Comparison of ENCODE assay signal across 8 mouse cellular contexts in the genomic region with DNA sequence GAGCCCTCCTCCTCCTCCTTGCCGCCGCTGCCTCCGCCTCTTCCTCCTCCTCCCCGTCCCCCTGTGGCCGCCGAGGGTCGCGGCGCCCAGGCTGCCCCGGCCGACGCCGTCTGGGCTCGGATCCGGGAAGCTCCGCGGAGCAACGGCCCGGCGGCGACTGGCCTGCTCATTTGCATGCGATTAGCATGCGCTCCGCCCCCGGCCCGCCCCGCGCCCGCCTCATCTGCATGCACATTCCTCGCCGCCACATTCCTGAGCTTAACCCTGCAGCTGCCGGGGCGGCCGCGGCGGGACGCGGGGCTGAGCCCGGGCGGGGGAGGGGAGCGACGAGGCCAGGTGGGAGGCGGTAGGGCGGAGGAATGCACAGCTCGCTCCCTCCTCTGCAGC. TPM values are rescaled to one million over a fixed set of nuclear protein-coding genes. Genes with fewer than 3 reads are reported as not detected.
DNase-seq lines count a peak whose midpoint lies in the region; ATAC-seq and TF ChIP-seq lines count a peak whose summit lies in the region.

No protein-coding gene starts in this region.

- H3K36me3 ChIP-seq in heart, embryonic 11.5 days (ENCODE audit: control insufficient read depth, insufficient read depth, low read length) = no peaks in the 10 kb centered on the region
- H3K36me3 ChIP-seq in kidney, embryonic 16.5 days (ENCODE audit: insufficient read depth, low read length) = no peaks in the 10 kb centered on the region

- H3K27me3 ChIP-seq in heart, embryonic 11.5 days (ENCODE audit: control insufficient read depth, insufficient read depth, low read length) = no peaks in the 10 kb centered on the region
- no peaks in the 10 kb centered on the region for H3K27me3 ChIP-seq in kidney, embryonic 16.5 days (ENCODE audit: insufficient read depth, low read length)

- H3K27ac ChIP-seq in heart, embryonic 11.5 days (ENCODE audit: low read depth, low read length) = peak overlapping the region; percentile 96
- H3K27ac ChIP-seq in kidney, embryonic 16.5 days (ENCODE audit: low read length) = peak overlapping the region; percentile 98

- peaks cover 29% of the 10 kb centered on the region for H3K4me1 ChIP-seq in heart, embryonic 11.5 days (ENCODE audit: control insufficient read depth, insufficient read depth, low read length)
- peaks cover 64% of the 10 kb centered on the region for H3K4me1 ChIP-seq in kidney, embryonic 16.5 days (ENCODE audit: insufficient read depth, low read length)

- WGBS in heart, embryonic 11.5 days (ENCODE audit: insufficient replicate concordance) = 3% methylated on average over 30 of the region's 45 CpGs
- under 1% methylated on average over 31 of the region's 45 CpGs for WGBS in kidney, embryonic 16.5 days

- peak; percentile 68 for DNase-seq in CD4-positive helper T cell, adult 2 months (ENCODE audit: low read depth, low spot score)
- peak; percentile 97 for DNase-seq in brain, embryonic 14.5 days (ENCODE audit: low read depth)
- peak; percentile 94 for DNase-seq in liver
- peak; percentile 52 to 72 for DNase-seq in monocyte, adult 2 months (ENCODE audit: low read depth in 1 of 2, low spot score in 2 of 2)
- DNase-seq in spleen, postnatal 14 days (ENCODE audit: low spot score in 2 of 2) = peak; percentile 67 to 74

- peak; percentile 9; the same call in 1 of the 2 replicates for TF ChIP-seq CTCF in brain, embryonic 14.5 days (IDR thresholded peaks at IDR 0.05; ENCODE audit: borderline replicate concordance, extremely low read depth, insufficient read depth, insufficient read length)

- H3K9me3 ChIP-seq in heart, embryonic 11.5 days (replicated peaks; ENCODE audit: control insufficient read depth, low read length) = no peaks in the 10 kb centered on the region
- H3K9me3 ChIP-seq in kidney, embryonic 16.5 days (ENCODE audit: low read length) = no peaks in the 10 kb centered on the region

- H3K4me2 ChIP-seq in heart, embryonic 11.5 days = peak overlapping the region; percentile 95
- peak overlapping the region; percentile 95 for H3K4me2 ChIP-seq in kidney, embryonic 16.5 days (replicated peaks; ENCODE audit: low read depth, low read length)

- H3K4me3 ChIP-seq in heart, embryonic 11.5 days (ENCODE audit: low read depth, low read length) = peak overlapping the region; percentile 90
- peak overlapping the region; percentile 97 for H3K4me3 ChIP-seq in kidney, embryonic 16.5 days (ENCODE audit: low read length)

- peak overlapping the region; percentile 88 for H3K9ac ChIP-seq in heart, embryonic 11.5 days (ENCODE audit: low read depth, low read length)
- peak overlapping the region; percentile 97 for H3K9ac ChIP-seq in kidney, embryonic 16.5 days (replicated peaks; ENCODE audit: low read length)

- peak; percentile 90 for ATAC-seq in erythroblast, adult 5-6 weeks (replicated peaks; ENCODE audit: low FRiP score, poor library complexity, severe bottlenecking)
- peak; percentile 90 for ATAC-seq in heart, embryonic 11.5 days (replicated peaks; ENCODE audit: insufficient number of reproducible peaks, low FRiP score, low TSS enrichment)
- peak; percentile 95 for ATAC-seq in kidney, embryonic 16.5 days (ENCODE audit: low FRiP score, low TSS enrichment)

- peak; percentile 86; the same call in 1 of the 2 replicates for TF ChIP-seq POLR2A in brain, embryonic 14.5 days (IDR thresholded peaks at IDR 0.05; ENCODE audit: borderline replicate concordance, extremely low read depth, insufficient read depth, insufficient read length, poor library complexity, severe bottlenecking)

RNA-seq across cellular contexts. Expression of a gene that starts 0.3 kb away (rescaled TPM):
- polyA plus RNA-seq in brain, embryonic 14.5 days (2012; rRNA removed) = 3.6 and 6.8 TPM in 2 replicates
- 1.3 and 1.7 TPM in 2 replicates for total RNA-seq in erythroblast, adult 5-6 weeks (2015; ENCODE audit: low replicate concordance)
- total RNA-seq in erythroblast, adult 5-6 weeks (2017; ENCODE audit: low replicate concordance) = 0.17 and 0.42 TPM in 2 replicates
- 14.8 and 15.2 TPM in 2 replicates for polyA plus RNA-seq in heart, embryonic 11.5 days (2014; fragmentation: Nextera tagmentation; extraction: Ambion mirVana)
- polyA plus RNA-seq in kidney, embryonic 16.5 days (2015; fragmentation: Nextera tagmentation; extraction: Ambion mirVana) = 16.7 and 17.9 TPM in 2 replicates

Comparison
In these comparisons a context has a peak if more than half of its experiments do, and no peak if none do; other contexts are left out.
1. Peak in every context shown above with its lines: DNase-seq, ATAC-seq, H3K4me3 ChIP-seq and H3K27ac ChIP-seq.